Mouse (Mus musculus) inflammation-experienced regulatory T-cells, adult 16 weeks (primary cell): Measurements from ENCODE around the gene Olfr1316. TPM values are rescaled to one million over a fixed set of nuclear protein-coding genes. Genes with fewer than 3 reads are reported as not detected.

ENCODE experiments used
- polyA plus RNA-seq: library from polyadenylated mRNA; unstranded; fragments of 100-300 nt; shearing (Covaris generic); gene quantifications from one replicate; pipeline ENCODE4 v1.2.1, GENCODE M21; 2017

Gene Olfr1316
- not detected for polyA plus RNA-seq

DNA sequence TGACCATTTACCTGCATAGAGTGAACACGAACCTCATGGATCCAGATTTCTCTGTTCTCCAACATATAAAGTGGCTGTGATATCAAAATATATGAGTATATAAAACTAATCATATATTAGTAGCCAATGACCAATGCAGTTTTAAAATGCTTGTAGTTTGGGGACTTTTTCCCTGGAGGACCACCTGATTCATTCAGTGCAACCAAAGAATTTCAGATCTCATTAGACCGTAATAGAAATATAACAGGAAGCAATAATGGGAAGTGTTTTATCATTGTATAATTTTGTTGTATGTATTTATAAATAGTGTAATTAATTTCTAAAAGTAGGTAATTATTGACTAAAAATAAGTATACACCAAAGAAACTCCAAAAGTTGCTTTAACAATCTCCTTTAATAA is at the start of gene Olfr1316:
Gene Olfr1316, minus strand, starts transcription at position 101 of the 400 bp plus-strand sequence.

DNA sequence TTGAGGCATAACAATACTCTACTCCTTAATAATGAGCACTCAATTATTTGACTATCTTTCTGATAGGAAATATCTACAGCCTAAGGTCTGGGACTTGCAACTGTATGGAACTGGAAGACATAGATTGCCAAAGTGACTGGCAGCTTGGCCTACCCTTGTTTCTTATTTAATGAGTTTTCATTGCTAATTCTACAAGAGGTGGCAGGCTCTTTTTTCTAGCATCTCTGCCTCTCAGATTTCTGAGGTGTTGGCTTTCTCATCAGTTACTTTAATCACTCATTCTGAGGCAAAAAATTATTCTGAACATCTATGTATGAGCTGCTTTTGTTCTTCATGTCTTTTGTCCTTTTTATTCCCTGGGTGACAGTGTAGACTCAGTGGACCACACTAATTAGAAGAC is 19.1 kb upstream of the Olfr1316 start, which contains the start of gene Olfr1318:
Gene Olfr1318, plus strand, starts transcription at position 301 of the 400 bp plus-strand sequence.

DNA sequence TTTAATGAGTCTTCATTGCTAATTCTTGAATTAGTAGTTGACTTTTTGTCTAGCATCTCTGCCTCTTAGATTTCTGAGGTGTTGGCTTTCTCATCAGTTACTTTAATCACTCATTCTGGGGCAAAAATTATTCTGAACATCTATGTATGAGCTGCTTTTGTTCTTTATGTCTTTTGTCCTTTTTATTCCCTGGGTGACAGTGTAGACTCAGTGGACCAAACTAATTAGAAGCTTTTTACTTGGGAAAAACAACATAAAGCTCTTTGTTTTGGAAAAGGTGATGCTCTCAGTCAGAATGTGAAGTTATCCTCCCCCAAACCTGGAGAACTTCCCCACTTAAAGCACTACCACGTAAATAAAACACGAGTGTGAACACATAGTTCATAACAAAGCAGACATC is 5.3 kb upstream of the Olfr1316 start, which contains the start of gene Olfr1317:
Gene Olfr1317, plus strand, starts transcription at position 301 of the 400 bp plus-strand sequence.

DNA sequence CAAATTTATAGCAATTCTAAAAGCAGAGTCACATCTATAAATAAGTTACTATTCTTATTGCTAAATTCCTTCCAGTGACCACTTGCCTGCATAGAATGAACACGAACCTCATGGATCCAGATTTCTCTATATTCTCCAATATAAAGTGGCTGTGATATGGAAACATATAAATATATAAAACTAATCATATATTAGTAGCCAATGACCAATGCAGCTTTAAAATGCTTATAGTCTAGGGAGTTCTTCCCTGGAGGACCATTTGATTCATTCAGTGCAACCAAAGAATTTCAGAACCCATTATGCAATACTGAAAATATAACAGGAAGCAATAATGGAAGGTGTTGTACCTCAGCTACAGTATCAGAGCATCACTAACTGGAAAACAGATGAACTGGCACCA is 19.4 kb downstream of the Olfr1316 start, which contains the start of gene Olfr1315-ps1:
Gene Olfr1315-ps1, minus strand, starts transcription at position 101 of the 400 bp plus-strand sequence.

DNA sequence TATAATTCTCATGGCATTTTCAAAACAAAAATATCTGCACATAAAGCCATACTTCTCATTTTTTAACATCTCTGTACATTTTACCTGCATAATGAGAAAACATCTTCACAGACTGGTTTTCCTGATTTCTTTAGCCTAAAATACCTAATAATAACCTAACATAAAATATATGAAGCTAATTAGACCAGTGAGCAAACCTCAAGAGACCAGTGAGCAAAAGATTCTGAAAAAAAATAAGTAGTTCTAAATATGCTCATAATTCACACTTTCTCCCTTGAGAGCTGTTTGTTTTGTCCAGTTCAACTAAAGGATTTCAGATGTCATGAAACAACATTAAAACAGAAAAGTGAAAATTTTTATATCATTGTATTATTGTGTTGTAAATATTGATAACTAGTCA is 38.1 kb downstream of the Olfr1316 start, which contains the start of gene Olfr1314:
Gene Olfr1314, minus strand, starts transcription at position 101 of the 400 bp plus-strand sequence.

DNA sequence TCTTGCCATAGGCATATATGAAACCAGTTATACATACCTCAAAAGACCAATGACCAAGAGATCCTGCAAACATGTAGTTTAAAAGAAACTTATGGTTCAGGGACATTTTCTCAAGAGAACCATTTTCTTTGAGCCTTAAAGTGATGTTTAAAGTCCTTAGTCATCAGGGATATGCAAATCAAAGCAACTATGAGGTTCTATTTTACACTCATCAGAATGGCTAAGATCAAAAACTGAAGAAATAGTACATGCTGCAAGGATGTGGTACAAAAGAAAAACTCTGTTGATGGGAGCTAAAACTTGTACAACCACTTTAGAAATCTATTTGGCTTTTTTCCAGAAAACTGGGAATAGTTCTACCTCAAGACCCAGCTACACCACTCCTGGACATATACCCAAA is 57.0 kb downstream of the Olfr1316 start, which contains the start of gene Olfr1313:
Gene Olfr1313, minus strand, starts transcription at position 101 of the 400 bp plus-strand sequence.

Other genes starting within 250 kb of the Olfr1316 start
- not detected for gene Olfr1306, start 218.7 kb downstream of the Olfr1316 start, polyA plus RNA-seq
- 0.02 TPM for gene Olfr1307, start 185.5 kb downstream of the Olfr1316 start, polyA plus RNA-seq
- not detected for gene Olfr1308, start 170.0 kb downstream of the Olfr1316 start, polyA plus RNA-seq
- gene Olfr1309, start 144.7 kb downstream of the Olfr1316 start, polyA plus RNA-seq: not detected
- not detected for gene Olfr1310, start 122.3 kb downstream of the Olfr1316 start, polyA plus RNA-seq
- not detected for gene Olfr1311, start 110.6 kb downstream of the Olfr1316 start, polyA plus RNA-seq
- gene Olfr1312, start 84.7 kb downstream of the Olfr1316 start, polyA plus RNA-seq: not detected
- gene Olfr1313, start 57.1 kb downstream of the Olfr1316 start, polyA plus RNA-seq: not detected
- not detected for gene Olfr1314, start 38.2 kb downstream of the Olfr1316 start, polyA plus RNA-seq
- gene Olfr1315-ps1, start 19.5 kb downstream of the Olfr1316 start, polyA plus RNA-seq: not detected
- gene Olfr1317, start 5.4 kb upstream of the Olfr1316 start, polyA plus RNA-seq: not detected
- gene Olfr1318, start 19.2 kb upstream of the Olfr1316 start, polyA plus RNA-seq: not detected
- gene Lpcat4, start 104.5 kb upstream of the Olfr1316 start, polyA plus RNA-seq: 88.3 TPM
- not detected for gene Nutm1, start 124.3 kb upstream of the Olfr1316 start, polyA plus RNA-seq
- gene Nop10, start 126.9 kb upstream of the Olfr1316 start, polyA plus RNA-seq: 157 TPM
- gene Slc12a6, start 130.8 kb upstream of the Olfr1316 start, polyA plus RNA-seq: 109 TPM
- gene Gm21985, start 131.3 kb upstream of the Olfr1316 start, polyA plus RNA-seq: not detected
- 98.7 TPM for gene Emc4, start 233.1 kb upstream of the Olfr1316 start, polyA plus RNA-seq
- gene Katnbl1, start 244.2 kb upstream of the Olfr1316 start, polyA plus RNA-seq: 24.6 TPM